In genomic region chr8:82402686-82403330, GRCm38 (mm10) we compare ENCODE assay signal across 9 mouse cellular contexts. TPM values are rescaled to one million over a fixed set of nuclear protein-coding genes. Genes with fewer than 3 reads are reported as not detected.
DNase-seq lines count a peak whose midpoint lies in the region; ATAC-seq and TF ChIP-seq lines count a peak whose summit lies in the region.
"Had no signal": no experiment of that assay in that cellular context is flagged by ENCODE, and none has a peak within 500 bp of the region (broad histone marks: within the 10 kb centered on the region; RNA-seq: fewer than 3 reads in every experiment).

Il15 (minus strand) TSS chr8:82403222.

- peaks cover 18% of the 10 kb centered on the region for H3K27me3 ChIP-seq in erythroblast, embryonic 14.5 days (ENCODE audit: control insufficient read depth)
- no peaks in the 10 kb centered on the region for H3K27me3 ChIP-seq in hindbrain, postnatal 0 days (ENCODE audit: insufficient read depth, low read length)
- H3K27me3 ChIP-seq in liver, adult 2 months (ENCODE audit: control insufficient read depth, insufficient read depth, low read length): no peaks in the 10 kb centered on the region
- no peaks in the 10 kb centered on the region for H3K27me3 ChIP-seq in midbrain, postnatal 0 days (ENCODE audit: insufficient read depth, low read length)

- H3K4me3 ChIP-seq in erythroblast, embryonic 14.5 days (replicated peaks): peak within 1 kb of the TSS; percentile 46
- peak within 1 kb of the TSS; percentile 37 for H3K4me3 ChIP-seq in hindbrain, postnatal 0 days (ENCODE audit: low read length)
- peak within 1 kb of the TSS; percentile 64 for H3K4me3 ChIP-seq in liver, adult 2 months (ENCODE audit: insufficient read depth, low read depth, low read length)
- H3K4me3 ChIP-seq in midbrain, postnatal 0 days (ENCODE audit: low read depth, low read length): peak within 1 kb of the TSS; percentile 34

- no peak for TF ChIP-seq CTCF in hindbrain, postnatal 0 days (IDR thresholded peaks at IDR 0.05; ENCODE audit: low read depth)
- TF ChIP-seq CTCF in liver, adult 2 months (IDR thresholded peaks at IDR 0.05; ENCODE audit: low read depth, low read length): no peak
- no peak for TF ChIP-seq CTCF in midbrain, postnatal 0 days (IDR thresholded peaks at IDR 0.05)

- peak; percentile 20 to 28 for DNase-seq in cerebellum, postnatal 10 days
- peak; percentile 61 for DNase-seq in gastrocnemius, postnatal 14 days
- peak; percentile 12 for DNase-seq in hindbrain, postnatal 0 days (ENCODE audit: low spot score)
- peak; percentile 85 for DNase-seq in liver, adult 2 months (ENCODE audit: extremely low read depth, low read depth, low spot score)
- peak; percentile 4 for DNase-seq in midbrain, postnatal 0 days (ENCODE audit: low spot score)
- DNase-seq in testis, postnatal 10 days (ENCODE audit: low spot score): peak; percentile 79

- no peaks in the 10 kb centered on the region for H3K9me3 ChIP-seq in erythroblast, embryonic 14.5 days (ENCODE audit: control insufficient read depth, low read length)
- no peaks in the 10 kb centered on the region for H3K9me3 ChIP-seq in hindbrain, postnatal 0 days (ENCODE audit: low read length)
- no peaks in the 10 kb centered on the region for H3K9me3 ChIP-seq in midbrain, postnatal 0 days (ENCODE audit: low read length)

- no peaks in the 10 kb centered on the region for H3K79me2 ChIP-seq in liver, adult 2 months (ENCODE audit: control insufficient read depth, insufficient read depth, low read length)

- peak within 1 kb of the TSS; percentile 31 for H3K9ac ChIP-seq in hindbrain, postnatal 0 days (replicated peaks; ENCODE audit: low read length)
- H3K9ac ChIP-seq in liver, adult 2 months (ENCODE audit: low read depth, low read length): peak within 1 kb of the TSS; percentile 60
- H3K9ac ChIP-seq in midbrain, postnatal 0 days (replicated peaks; ENCODE audit: low read length, poor library complexity, severe bottlenecking): no peak within 1 kb of the TSS

- H3K27ac ChIP-seq in hindbrain, postnatal 0 days: peak within 1 kb of the TSS; percentile 17; the same call in 1 of the 2 replicates
- peak within 1 kb of the TSS; percentile 30 for H3K27ac ChIP-seq in liver, adult 2 months (replicated peaks; ENCODE audit: insufficient read depth, low read depth, low read length)
- H3K27ac ChIP-seq in midbrain, postnatal 0 days (ENCODE audit: low read depth, low read length): no peak within 1 kb of the TSS

- no peaks in the 10 kb centered on the region for H3K36me3 ChIP-seq in erythroblast, embryonic 14.5 days (ENCODE audit: control insufficient read depth)
- H3K36me3 ChIP-seq in hindbrain, postnatal 0 days (ENCODE audit: insufficient read depth, low read length): no peaks in the 10 kb centered on the region
- no peaks in the 10 kb centered on the region for H3K36me3 ChIP-seq in liver, adult 2 months (ENCODE audit: control insufficient read depth, insufficient read depth, low read length)
- no peaks in the 10 kb centered on the region for H3K36me3 ChIP-seq in midbrain, postnatal 0 days (ENCODE audit: insufficient read depth, low read length)

- no peaks in the 10 kb centered on the region; the same call in 1 of the 2 replicates for H3K4me1 ChIP-seq in erythroblast, embryonic 14.5 days (ENCODE audit: control insufficient read depth)
- peaks cover 5% of the 10 kb centered on the region; the same call in 1 of the 2 replicates for H3K4me1 ChIP-seq in hindbrain, postnatal 0 days (ENCODE audit: insufficient read depth, low read length)
- H3K4me1 ChIP-seq in liver, adult 2 months (ENCODE audit: control insufficient read depth, insufficient read depth, low read length): peaks cover 2% of the 10 kb centered on the region; the same call in 1 of the 2 replicates
- H3K4me1 ChIP-seq in midbrain, postnatal 0 days (ENCODE audit: insufficient read depth, low read length): peaks cover 4% of the 10 kb centered on the region; the same call in 1 of the 2 replicates

- no peak for TF ChIP-seq POLR2A in liver, adult 2 months (IDR thresholded peaks at IDR 0.05; ENCODE audit: extremely low read depth, insufficient read depth, low read length)

- peak within 1 kb of the TSS; percentile 63 for H3K4me2 ChIP-seq in hindbrain, postnatal 0 days (ENCODE audit: low read depth, low read length)
- H3K4me2 ChIP-seq in midbrain, postnatal 0 days (ENCODE audit: low read depth, low read length, poor library complexity, severe bottlenecking): peak within 1 kb of the TSS; percentile 54

- no peak for ATAC-seq in erythroblast, adult 5-6 weeks (replicated peaks; ENCODE audit: low FRiP score, poor library complexity, severe bottlenecking)
- ATAC-seq in hindbrain, postnatal 0 days: no peak
- ATAC-seq in midbrain, postnatal 0 days (ENCODE audit: low FRiP score): no peak

- intact Hi-C loops in gastrocnemius, postnatal 14 days (cut with DNase I; ENCODE audit: low total_unique reads): no loop called here

- WGBS in hindbrain, postnatal 0 days: 18% methylated on average over 13 of the region's 13 CpGs
- under 1% methylated on average over 13 of the region's 13 CpGs for WGBS in liver, adult 2 months
- 19% methylated on average over 13 of the region's 13 CpGs for WGBS in midbrain, postnatal 0 days

RNA-seq across cellular contexts. Expression of gene Il15, which starts in this region (rescaled TPM):
- not detected in 2 replicates for polyA plus RNA-seq in erythroblast, embryonic 14.5 days (2012)
- 19.2 and 31.1 TPM in 2 replicates for total RNA-seq in erythroblast, adult 5-6 weeks (2015; ENCODE audit: low replicate concordance)
- total RNA-seq in erythroblast, adult 5-6 weeks (2017; ENCODE audit: low replicate concordance): 2.6 and 7.0 TPM in 2 replicates
- total RNA-seq in gastrocnemius, postnatal 14 days (2021): 1 to 10 TPM; 2.1 to 2.5 TPM
- 0.73 and 4.6 TPM in 2 replicates for total RNA-seq in hindbrain, postnatal 0 days (2014; rRNA removed)
- 1.1 and 2.4 TPM in 2 replicates for polyA plus RNA-seq in hindbrain, postnatal 0 days (2015; fragmentation: Nextera tagmentation; extraction: Ambion mirVana)
- total RNA-seq in liver, adult 2 months (2014; rRNA removed): 4.2 and 7.0 TPM in 2 replicates
- 1.7 and 2.1 TPM in 2 replicates for polyA plus RNA-seq in liver, adult 2 months (2012; rRNA removed)
- 1.9 TPM in 1 of 2 replicates, not detected in the other for total RNA-seq in midbrain, postnatal 0 days (2014; rRNA removed)
- polyA plus RNA-seq in midbrain, postnatal 0 days (2015; fragmentation: Nextera tagmentation; extraction: Ambion mirVana): 1.2 and 1.9 TPM in 2 replicates
- polyA plus RNA-seq: C2C12 had no signal

Comparison
In these comparisons a context has a peak if more than half of its experiments do, and no peak if none do; other contexts are left out.
1. DNase-seq: peak in every context shown above with its lines; median percentile 85 in liver, adult 2 months; 79 in testis, postnatal 10 days; 61 in gastrocnemius, postnatal 14 days; 24 in cerebellum, postnatal 10 days; 12 in hindbrain, postnatal 0 days; 4 in midbrain, postnatal 0 days.